Mouse (Mus musculus) E14TG2a.4 (cell line): ENCODE data around the gene Ptpn14.

Experiments
- CTCF ChIP-seq: conservative IDR thresholded peaks from 2 replicates; pipeline ENCODE4 v1.5.1; 2014; ENCODE audit warnings: low read length
- POU5F1 ChIP-seq: IDR thresholded peaks from 2 replicates; pipeline ENCODE4 v1.6.1; 2014; ENCODE audit warnings: low read length, borderline replicate concordance

- TF ChIP-seq POU5F1 = no peak
- no peak for TF ChIP-seq CTCF
These were observed 53.8 kb downstream of the Ptpn14 start for GRCm38 (mm10) chr1:189781721-189782345.
